Mouse (Mus musculus): ENCODE data around the gene Slc30a3.

The Slc30a3 gene

DNA sequence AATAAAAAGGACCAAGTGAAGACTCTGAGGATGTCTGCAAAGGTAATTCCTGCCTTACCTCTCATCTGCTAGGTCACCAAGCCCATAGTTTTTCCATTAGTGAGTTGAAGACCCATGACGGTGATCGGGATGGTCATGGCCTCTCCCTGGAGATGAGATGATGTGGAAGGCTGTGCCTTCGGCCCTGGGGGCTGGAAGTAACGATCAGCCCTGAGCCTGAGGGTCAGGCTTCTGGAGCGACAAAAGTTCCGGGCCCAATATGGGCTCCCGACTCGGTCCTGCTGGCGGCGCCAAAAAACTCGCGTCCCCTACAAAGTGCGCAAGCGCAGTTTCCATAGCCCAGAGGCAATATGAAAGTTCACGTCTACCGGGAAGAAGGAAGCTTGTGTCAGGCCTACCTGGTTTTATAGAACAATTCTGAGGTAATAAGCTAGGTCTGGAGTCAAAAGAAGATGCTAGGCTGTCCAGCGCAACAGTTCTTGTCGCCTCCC, at the start of gene Slc30a3:
Gene Slc30a3, minus strand, starts transcription at position 238 of the 491 bp plus-strand sequence.
- no peak for DNase-seq (ENCODE audit: low read depth, low spot score)

GRCm38 (mm10) chr5:31154152-31154553, 46.1 kb upstream of the Slc30a3 start, which contains the start of gene Mpv17:
TSS of gene Mpv17 (minus strand) at chr5:31154251.
- peak; percentile 82 for DNase-seq (ENCODE audit: low read depth, low spot score)

GRCm38 (mm10) chr5:31153516-31154151, 45.6 kb upstream of the Slc30a3 start:
- DNase-seq (ENCODE audit: low read depth, low spot score): no peak

GRCm38 (mm10) chr5:31151746-31152145, 43.7 kb upstream of the Slc30a3 start:
- no peak for DNase-seq (ENCODE audit: low read depth, low spot score)

- DNase-seq (ENCODE audit: low read depth, low spot score): no peak
Measured at GRCm38 (mm10) chr5:31149781-31150180, 41.7 kb upstream of the Slc30a3 start.

GRCm38 (mm10) chr5:31138968-31139425, 31.0 kb upstream of the Slc30a3 start:
- no peak for DNase-seq (ENCODE audit: low read depth, low spot score)

DNA sequence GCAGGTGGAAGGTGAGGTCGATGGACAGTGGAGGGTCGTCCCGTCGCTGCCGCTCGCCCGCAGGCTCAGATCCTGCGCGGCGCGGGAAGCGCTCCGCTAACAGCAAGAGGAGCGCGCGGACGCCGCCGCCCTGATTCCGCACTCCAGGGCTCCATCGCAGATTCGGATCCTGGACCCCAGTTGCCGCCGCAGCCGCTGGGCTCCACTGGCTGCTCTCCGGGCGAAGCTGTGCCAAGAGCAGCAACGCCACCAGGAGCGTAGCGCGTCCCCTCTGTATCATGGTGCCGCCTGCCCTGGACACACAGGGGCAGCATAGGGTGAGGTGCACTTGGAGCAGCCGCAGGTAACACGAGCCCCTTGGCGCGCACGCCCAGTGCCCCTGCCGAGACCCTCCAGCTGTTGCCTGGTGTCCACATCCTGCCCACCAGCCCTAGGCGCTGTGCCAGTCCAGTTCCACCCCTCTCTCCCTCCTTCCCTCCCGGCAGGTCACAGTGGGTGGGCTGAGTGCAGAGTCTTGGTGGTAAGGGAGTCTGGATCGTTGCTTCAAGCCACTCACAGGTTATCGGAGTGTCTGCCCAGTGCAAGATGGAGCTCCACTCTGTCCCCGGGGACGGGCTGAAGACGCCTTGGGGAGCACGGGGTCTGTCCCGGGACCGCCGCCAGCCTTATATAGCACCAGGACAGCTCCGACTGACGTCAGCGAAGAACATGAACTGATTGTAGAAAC, 30.4 kb upstream of the Slc30a3 start, which contains the start of gene Ucn:
Gene Ucn, minus strand, starts transcription at position 589 of the 727 bp plus-strand sequence.
- no peak for DNase-seq (ENCODE audit: low read depth, low spot score)

DNA sequence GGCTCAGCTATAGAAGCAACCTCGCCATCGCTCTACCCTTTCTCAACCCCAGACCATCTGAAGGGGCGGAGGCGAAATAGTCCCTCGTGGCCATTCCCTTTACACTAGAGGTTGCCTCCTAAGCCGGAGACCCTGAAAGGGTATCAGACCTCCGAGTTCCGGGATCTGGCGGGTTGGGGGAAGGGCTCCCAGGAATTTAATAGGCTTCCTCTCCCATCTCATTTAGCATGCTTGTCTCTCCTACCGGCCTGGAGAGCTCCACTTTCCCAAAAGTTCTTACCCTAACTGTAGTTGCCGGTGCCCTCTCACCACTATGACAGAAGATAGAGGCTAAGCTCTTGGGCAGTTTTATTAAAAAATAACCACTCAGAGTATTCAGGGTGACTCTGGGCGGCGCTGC, 29.6 kb upstream of the Slc30a3 start:
- DNase-seq (ENCODE audit: low read depth, low spot score): no peak

GRCm38 (mm10) chr5:31136730-31137424, 28.8 kb upstream of the Slc30a3 start:
- no peak for DNase-seq (ENCODE audit: low read depth, low spot score)

DNA sequence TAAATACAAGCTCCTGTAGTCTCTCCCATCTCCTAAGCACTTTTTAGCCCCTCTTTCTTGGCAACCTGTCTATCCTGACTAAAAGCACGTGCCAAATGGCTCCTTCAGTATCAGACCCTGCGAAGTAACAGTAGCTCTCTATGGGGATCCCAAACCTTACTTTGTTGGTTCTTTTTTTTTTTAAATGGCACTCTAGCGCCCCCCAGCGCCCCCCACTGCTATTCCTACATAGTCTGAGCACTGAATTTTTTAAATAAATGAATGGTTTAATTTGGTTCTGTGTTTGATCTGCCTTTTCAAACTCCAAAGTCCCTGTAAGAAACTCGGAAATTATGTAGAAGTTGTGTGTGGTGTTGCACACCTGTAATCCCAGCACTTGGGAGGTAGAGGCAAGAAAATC, 18.0 kb upstream of the Slc30a3 start:
- no peak for DNase-seq (ENCODE audit: low read depth, low spot score)

DNA sequence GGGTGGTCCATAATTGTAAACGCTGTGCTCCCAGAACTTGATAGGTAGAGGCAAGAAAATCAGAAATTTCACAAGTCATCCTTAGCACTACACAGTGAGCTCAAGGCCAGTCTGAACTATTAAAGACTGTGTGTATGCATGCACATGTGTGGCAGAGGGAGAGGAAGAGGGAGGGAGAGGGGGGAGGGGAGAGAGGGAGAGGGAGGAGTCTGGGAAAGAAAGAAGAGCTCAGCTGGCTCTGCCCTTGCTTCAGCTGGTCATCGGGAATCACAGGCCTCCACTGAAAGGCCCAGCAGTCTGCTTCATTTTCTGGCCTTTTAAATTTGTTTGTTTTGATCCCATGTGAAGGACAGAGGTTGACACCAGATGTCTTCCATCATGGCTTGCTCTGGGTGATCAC, 15.4 kb upstream of the Slc30a3 start:
- no peak for DNase-seq (ENCODE audit: low read depth, low spot score)

GRCm38 (mm10) chr5:31121111-31121510, 13.1 kb upstream of the Slc30a3 start:
- DNase-seq (ENCODE audit: low read depth, low spot score): no peak

GRCm38 (mm10) chr5:31116912-31117311, 8.9 kb upstream of the Slc30a3 start:
- DNase-seq (ENCODE audit: low read depth, low spot score): no peak

DNA sequence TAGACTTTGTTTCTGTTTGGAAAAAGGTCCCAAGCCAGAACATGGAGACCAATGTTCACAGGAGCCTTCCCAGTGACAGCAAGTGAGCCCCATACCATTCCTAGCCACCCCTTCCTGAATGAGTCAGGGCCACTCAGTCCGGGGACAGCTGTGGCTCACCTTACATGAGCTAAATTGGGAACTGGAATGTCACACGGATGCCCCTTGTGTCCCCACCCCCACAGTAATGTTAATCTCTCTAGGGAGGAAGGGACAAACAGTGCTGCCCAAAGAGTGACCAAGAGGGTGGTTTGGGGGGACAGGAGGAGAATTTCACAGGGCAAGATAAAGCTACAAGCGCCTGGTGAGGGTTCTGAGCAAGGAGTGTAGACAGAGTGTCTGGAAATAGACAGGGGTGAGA, 8.3 kb upstream of the Slc30a3 start, which contains the start of gene Trim54:
Gene Trim54, plus strand, starts transcription at position 359 of the 400 bp plus-strand sequence.
- no peak for DNase-seq (ENCODE audit: low read depth, low spot score)

DNA sequence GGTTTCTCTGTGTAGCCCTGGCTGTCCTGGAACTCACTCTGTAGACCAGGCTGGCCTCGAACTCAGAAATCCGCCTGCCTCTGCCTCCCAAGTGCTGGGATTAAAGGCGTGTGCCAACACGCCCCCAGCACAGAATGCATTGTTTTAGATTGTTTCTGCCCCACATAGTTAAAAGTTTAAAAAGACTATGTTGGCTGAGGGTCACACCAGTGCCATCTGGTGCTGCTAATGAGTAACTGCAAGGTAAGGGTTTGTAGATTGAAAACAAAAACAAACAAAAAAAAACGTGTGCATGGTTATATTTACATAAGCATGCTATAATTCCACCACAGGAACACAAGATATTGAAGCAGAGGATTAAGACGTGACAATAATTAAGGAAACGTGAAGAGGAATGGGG, 2.7 kb upstream of the Slc30a3 start:
- DNase-seq (ENCODE audit: low read depth, low spot score): peak; percentile 23

DNA sequence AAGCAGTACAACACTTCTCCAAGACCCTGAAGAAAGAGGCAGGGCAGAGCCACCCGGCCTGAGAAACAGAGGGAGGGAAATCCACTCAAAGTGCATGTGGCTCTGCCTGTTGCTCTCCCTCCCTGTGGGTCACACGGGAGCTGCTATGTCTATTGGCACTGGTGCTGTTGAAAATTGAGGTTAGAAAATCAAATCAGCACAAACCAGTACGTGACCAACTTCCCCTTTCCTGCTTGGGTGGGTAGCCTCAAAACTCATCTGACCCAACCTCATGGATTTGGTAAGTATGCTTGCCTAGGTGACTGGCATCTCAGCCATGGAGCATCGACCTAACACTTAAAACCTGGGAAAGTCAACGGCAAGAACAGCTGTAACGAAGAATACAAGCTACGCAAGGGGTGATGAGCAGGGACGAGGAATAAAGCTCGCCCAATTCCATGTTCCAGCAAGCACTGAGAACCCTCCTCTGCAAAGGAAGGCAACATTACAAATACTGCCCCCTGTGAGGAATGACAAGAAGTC, 2.2 kb downstream of the Slc30a3 start, which contains the start of gene Dnajc5g:
Gene Dnajc5g, plus strand, starts transcription at position 472 of the 522 bp plus-strand sequence.
- no peak for DNase-seq (ENCODE audit: low read depth, low spot score)

GRCm38 (mm10) chr5:31095711-31096480, 12.1 kb downstream of the Slc30a3 start:
- no peak for DNase-seq (ENCODE audit: low read depth, low spot score)

DNA sequence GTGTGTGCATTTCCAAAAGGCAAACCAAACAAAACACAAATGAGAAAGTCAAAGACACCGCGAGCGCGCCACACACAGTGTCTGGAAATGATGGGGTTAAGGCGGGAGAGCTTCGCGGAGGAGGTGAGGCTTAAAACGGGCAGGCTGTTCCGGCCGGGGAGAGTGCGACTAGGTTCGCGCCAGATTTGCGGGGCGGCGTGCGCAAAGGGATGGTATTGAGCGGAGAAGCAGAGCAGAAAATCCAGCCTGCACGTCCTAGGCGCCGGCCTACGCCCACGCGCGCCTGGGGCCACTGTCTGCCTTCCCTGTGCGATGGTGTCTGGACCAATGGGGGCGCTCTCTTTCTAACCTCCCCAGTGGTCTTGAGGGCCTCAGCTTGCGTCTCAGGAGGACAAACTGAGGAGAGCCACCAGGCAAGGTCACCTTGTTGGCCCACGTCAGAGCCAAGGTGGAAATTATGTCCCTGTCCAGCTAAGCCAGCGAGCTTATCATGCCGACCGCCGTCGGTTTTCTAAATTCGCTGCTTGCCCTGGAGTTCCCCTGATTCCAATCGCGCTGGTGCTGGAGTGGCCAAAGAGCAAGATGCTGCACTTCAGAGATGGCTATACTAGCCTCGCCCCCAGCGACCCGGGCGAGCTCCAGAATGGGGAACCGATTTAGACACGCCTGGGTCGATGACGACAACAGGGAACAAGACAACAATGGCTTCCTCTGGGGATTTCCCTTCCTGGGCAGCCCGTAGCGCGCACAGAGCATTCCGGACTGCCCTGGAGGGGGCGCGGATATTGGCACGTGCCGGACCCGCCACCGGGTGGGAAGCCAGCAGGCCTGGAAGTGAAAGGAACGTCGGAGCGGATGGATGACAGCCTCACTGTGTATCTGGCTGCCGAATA, 13.0 kb downstream of the Slc30a3 start:
- peak; percentile 80 for DNase-seq (ENCODE audit: low read depth, low spot score)

GRCm38 (mm10) chr5:31094100-31094798, 13.8 kb downstream of the Slc30a3 start:
- DNase-seq (ENCODE audit: low read depth, low spot score): peak; percentile 41
